Mouse (Mus musculus) right cerebral cortex, postnatal 36 days (tissue): ENCODE measurements around the gene Gm853.
"Not testable (repeated sequence)": the region's sequence is repeated elsewhere in the genome, so short reads cannot be mapped to it uniquely, and the experiment has no call there.

Experiments
- DNase-seq, 2 experiments: peaks; one replicate each; pipeline ENCODE4 v3.0.0; 2022; ENCODE audit warnings: low spot score in 2 of 2, mixed read lengths in 1 of 2

Gene Gm853

GRCm38 (mm10) chr4:130222179-130222578, at the start of gene Gm853:
TSS of gene Gm853 (minus strand) at chr4:130222401.
- no peak for DNase-seq

DNA sequence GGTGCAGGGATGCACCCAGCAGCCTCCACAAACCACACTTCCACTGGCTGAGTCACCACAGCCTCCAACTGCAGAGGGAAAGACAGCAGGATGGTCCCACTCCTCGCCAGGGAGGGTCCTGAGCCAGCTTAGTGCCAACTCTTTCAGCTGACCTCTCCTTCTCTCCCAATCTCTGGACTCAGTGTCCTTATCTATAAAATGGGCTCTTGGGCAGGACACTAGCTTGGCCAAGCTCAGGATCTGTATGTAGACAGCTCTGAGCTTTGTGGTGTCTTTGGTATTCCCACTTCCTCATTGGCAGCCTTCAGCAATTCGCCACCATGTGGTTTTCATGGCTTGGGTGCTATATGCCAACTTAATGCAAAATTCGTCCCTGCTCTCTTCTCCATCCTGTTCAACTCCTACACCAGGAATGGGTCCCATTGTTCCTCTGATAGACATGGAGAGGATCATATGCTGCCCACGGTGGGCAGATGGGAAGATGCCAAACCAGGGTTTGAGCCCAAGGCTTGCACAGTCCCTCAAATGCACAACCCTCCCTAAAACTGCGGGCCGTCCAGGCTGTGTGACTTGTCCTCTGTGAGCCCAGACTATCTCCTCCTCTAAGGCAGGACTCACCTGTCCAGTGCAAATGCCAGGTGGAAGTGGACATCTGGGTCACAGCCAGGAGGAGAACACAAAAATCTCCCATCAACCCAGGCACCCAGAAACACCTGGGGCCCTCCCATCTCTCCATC, 48.6 kb upstream of the Gm853 start:
- peak; percentile 34 to 35 for DNase-seq

DNA sequence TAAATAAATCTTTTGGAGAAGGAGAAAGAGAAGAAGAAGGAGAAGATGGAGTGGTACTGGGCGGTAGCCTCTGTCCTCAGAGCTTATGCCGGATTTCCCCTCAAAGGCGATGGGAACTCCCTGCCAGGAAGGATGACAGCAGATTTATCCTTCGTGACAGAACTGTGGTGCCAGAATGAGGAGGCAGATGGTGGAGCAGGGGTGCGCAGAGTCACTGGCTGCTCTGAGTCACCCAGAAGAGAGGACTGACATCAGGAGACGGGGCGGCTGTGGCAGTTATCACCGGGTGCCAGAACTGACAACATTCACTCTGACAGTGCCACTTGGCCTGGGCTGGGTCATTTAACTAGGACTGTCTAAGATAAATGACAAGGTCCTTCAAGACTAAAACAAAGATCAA, 47.9 kb upstream of the Gm853 start:
- peak; percentile 79 to 80 for DNase-seq

DNA sequence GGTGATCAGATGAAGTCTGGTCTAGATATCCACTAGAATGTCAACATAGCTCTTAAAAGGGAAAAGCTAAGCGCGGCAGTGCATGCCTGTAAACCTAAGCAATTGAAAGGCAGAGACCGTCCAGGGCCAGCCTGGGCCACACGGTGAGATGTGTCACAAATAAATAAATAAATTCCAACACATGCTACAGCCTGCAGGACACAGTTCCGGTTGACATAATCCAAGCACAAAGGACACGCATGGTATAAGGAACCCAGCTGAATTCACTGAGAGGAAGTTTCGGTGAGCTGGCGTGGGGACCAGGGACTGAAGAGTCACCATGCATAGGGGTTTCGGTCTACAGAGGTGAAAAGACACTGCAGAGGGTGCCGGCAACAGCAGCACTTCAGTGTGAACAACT, 46.5 kb upstream of the Gm853 start:
- DNase-seq = no peak

- no peak for DNase-seq
Observed at GRCm38 (mm10) chr4:130267069-130267468, 44.9 kb upstream of the Gm853 start.

GRCm38 (mm10) chr4:130266601-130267000, 44.4 kb upstream of the Gm853 start:
- DNase-seq = no peak

GRCm38 (mm10) chr4:130264698-130265349, 42.6 kb upstream of the Gm853 start:
- no peak for DNase-seq

- DNase-seq = no peak
Observed at GRCm38 (mm10) chr4:130264131-130264530, 41.9 kb upstream of the Gm853 start.

GRCm38 (mm10) chr4:130260406-130260805, 38.2 kb upstream of the Gm853 start:
- DNase-seq = no peak

GRCm38 (mm10) chr4:130252441-130253157, 30.4 kb upstream of the Gm853 start:
- DNase-seq = no peak

GRCm38 (mm10) chr4:130251763-130252162, 29.6 kb upstream of the Gm853 start:
- no peak for DNase-seq

DNA sequence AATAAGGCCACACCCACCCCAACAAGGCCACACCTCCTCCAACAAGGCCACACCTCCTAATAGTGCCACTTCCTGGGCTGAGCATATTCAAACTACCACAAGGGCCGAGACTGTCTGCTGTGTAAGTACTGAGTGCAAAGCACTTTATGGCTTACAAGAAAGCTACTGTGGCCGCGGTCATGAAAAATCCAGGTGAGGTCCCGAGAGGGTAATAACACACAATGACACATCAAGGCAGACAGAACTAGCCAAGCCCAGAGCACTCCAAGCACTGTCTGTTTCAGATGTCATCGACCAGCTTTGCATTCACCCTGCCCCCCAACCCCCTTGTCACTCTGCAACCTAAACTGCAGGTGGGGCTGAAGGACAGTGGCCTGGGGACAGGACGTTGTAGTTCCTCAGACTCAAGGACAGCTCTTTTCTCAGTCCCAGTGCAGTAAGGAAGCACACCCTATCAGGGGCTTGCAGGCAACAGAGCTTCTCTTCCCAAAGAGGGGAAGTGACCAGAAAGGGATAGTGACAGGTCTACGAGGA, 29.0 kb upstream of the Gm853 start:
- no peak for DNase-seq

GRCm38 (mm10) chr4:130248636-130249035, 26.4 kb upstream of the Gm853 start:
- DNase-seq = no peak

- DNase-seq = peak; percentile 32 to 34
Observed at GRCm38 (mm10) chr4:130246132-130246531, 23.9 kb upstream of the Gm853 start.

DNA sequence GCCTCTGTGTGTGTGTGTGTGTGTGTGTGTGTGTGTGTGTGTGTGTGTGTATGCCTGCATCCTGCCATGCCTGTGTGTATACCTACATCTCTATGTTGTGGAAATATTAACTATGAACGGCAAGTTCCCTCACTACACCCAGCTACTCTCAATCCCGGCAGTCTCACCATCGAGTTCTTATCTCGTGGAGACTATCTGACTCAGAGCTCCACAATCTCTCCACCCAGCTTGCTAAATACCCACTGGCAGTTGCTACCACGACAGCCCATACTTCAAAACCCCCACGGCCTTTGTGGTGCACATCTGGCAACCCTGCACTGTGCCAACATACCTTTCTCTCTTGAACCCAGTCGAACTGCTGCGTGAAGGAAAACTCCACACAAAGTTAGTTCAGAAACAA, 22.5 kb upstream of the Gm853 start:
- DNase-seq = no peak

DNA sequence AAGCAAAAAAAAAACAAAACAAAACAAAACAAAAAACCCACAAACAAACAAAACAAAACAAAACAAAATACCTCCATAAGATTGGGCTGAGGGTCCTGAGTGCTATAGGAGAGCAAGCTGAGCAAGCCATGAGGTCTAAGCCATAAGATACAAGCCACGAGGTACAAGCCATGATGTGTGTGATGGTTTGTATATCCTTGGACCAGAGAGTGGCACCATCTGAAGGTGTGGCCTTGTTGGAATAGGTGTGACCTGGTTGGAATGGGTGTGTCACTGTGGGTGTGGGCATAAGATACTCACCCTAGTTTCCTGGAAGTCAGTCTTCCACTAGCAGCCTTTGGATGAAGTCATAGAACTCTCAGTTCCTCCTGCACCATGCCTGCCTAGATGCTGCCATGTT, 21.4 kb upstream of the Gm853 start:
- not testable (repeated sequence) for DNase-seq

- DNase-seq = no peak
Observed at GRCm38 (mm10) chr4:130242956-130243355, 20.8 kb upstream of the Gm853 start.

DNA sequence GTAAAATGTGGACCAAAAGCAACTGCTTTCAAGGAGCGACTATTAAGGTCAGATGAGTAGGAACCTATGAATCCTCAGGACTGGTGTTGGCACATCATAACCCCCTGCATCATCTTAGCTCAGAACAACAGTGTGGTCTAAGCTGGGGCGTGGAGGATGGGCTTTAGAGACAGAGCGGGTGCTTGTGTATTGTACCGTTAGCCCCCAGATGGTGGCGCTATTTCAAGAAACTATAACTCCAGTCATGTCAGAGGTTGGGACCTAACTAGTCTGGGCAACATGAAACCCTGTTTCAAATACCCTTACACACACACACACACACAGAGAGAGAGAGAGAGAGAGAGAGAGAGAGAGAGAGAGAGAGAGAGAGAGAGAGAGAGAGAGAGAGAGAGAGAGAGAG, 18.5 kb upstream of the Gm853 start:
- no peak for DNase-seq

DNA sequence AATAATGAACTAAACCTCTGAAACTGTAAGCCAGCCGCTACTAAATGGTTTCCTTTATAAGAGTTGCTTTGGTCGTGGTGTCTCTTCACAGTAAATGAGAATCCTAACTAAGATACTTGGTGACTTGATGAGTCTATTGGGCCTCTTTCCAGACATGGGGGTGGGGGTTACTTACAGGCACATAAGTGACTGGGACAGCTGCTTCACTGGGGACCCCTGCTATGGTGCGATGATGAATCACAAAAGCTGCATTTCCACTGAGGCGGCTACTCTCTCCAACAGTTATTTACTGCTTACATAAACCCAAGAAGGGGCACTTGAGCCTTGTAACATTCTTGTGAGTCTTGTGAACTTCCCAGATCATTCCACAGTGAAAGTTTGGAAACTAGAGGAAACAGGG, 15.4 kb upstream of the Gm853 start:
- no peak for DNase-seq

GRCm38 (mm10) chr4:130236361-130236760, 14.2 kb upstream of the Gm853 start:
- no peak for DNase-seq

- DNase-seq = no peak
Observed at GRCm38 (mm10) chr4:130224071-130224470, 1.9 kb upstream of the Gm853 start.

DNA sequence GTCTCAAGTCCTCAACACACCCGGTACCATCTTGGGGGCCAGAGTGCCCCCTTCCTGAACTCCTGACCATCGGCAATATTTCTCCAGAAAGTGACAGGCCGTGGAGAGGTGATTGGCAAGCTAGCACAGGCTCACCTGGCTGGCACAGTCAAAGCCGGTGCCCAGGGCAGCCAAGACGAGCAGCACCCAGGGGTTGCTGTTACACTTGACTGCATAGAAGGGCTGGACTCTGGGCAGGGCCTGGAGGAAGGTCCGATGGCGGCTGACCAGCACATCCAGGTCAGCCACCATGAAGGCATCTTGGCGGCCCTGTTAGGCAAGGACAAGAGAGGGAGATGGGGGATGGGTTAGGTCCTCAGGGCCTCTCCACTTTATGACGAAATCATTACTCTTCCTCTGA, 2.0 kb downstream of the Gm853 start:
- DNase-seq = no peak

DNA sequence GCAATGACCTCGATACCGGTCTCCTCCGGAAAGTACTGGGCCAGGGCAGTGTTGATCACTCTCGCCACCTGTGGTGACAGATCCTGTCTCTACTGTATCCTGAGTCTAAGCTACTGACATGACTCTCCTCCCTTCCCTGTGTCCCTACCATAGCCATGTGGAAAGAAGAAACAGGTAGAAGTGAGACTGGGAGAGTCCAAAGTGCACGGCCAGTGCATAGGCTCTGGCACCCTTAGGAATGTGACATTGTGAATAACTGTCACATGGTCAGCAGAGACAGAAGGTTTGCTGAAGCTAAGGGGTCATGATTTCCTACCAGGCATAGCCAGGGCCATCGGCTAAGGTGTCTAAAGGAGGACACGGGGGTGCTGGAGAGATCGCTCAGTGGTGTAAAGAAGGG, 6.8 kb downstream of the Gm853 start:
- no peak for DNase-seq
